Mouse (Mus musculus) kidney, embryonic 14.5 days (tissue): ENCODE results near the gene Colgalt1. TPM values are rescaled to one million over a fixed set of nuclear protein-coding genes. Genes with fewer than 3 reads are reported as not detected.

ENCODE experiments used
- ATAC-seq: fragments of 200-750 bp; cut with Nextera tagmentation; 2 replicates; pipeline ENCODE4 v1.8.0; 2017; ENCODE audit warnings: moderate number of reproducible peaks, mild to moderate bottlenecking, moderate TSS enrichment, moderate library complexity; ENCODE audit not compliant: low FRiP score, low TSS enrichment
- H3K27ac ChIP-seq: fragments of 300-500 bp; sonication (generic); 2 replicates; pipeline ENCODE4 v1.5.1; 2014; ENCODE audit warnings: low read depth, mild to moderate bottlenecking, low read length, moderate library complexity, mixed read lengths
- H3K27me3 ChIP-seq: fragments of 300-500 bp; sonication (generic); 2 replicates; pipeline ENCODE4 v1.6.1; 2014; ENCODE audit warnings: mild to moderate bottlenecking, low read length; ENCODE audit not compliant: control insufficient read depth, insufficient read depth
- H3K36me3 ChIP-seq: fragments of 300-500 bp; sonication (generic); 2 replicates; pipeline ENCODE4 v1.6.1; 2014; ENCODE audit warnings: low read length, mixed read lengths; ENCODE audit not compliant: control insufficient read depth, insufficient read depth
- H3K4me1 ChIP-seq: fragments of 300-500 bp; sonication (generic); 2 replicates; pipeline ENCODE4 v1.6.1; 2014; ENCODE audit warnings: low read length, mixed read lengths; ENCODE audit not compliant: control insufficient read depth, insufficient read depth
- H3K4me2 ChIP-seq: fragments of 300-500 bp; sonication (generic); replicated peaks from 2 replicates; pipeline ENCODE4 v1.6.1; 2014; ENCODE audit warnings: low read depth, mild to moderate bottlenecking, low read length
- H3K4me3 ChIP-seq: fragments of 300-500 bp; sonication (generic); 2 replicates; pipeline ENCODE4 v1.5.1; 2014; ENCODE audit warnings: mild to moderate bottlenecking, low read length
- H3K9ac ChIP-seq: fragments of 300-500 bp; sonication (generic); 2 replicates; pipeline ENCODE4 v1.6.1; 2014; ENCODE audit warnings: low read depth, mild to moderate bottlenecking, low read length, moderate library complexity
- H3K9me3 ChIP-seq: fragments of 300-500 bp; sonication (generic); 2 replicates; pipeline ENCODE4 v1.6.1; 2016; ENCODE audit warnings: low read length; ENCODE audit not compliant: control insufficient read depth
- WGBS: fragments of 180-500 bp; shearing (Covaris S2); extraction: QIAGEN DNeasy Blood & Tissue Kit; methylation state at CpG from one replicate; pipeline ENCODE4 v1.1.7; 2014; 5-methylcytosine and 5-hydroxymethylcytosine counted together
- polyA plus RNA-seq: library from polyadenylated mRNA; unstranded; fragments of >200 nt; fragmentation: Nextera tagmentation; extraction: Ambion mirVana; gene quantifications from 2 replicates; pipeline ENCODE4 v1.2.1, GENCODE M21; 2014

The Colgalt1 gene
- polyA plus RNA-seq, 1 experiment from 2014 or later: 76.8 TPM

DNA sequence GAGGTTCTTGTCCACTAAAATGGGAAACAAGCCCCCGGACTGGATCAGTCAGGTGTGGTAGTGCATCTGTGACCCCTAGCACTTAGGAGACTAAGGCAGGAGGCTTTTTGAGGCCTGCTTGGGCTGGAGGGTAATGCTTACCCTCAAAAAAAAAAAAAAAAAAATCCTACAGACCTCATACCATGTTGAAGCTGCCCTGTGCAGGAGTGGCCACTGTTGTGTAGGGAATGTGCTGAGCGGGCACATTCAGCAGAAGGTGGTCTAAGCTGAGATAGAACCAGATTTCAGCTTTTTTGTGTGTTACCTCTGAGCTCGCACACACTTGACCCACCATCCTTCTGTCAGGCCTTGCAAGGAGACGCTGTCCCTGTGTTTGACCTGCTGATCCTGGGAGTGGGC is 16.5 kb upstream of the Colgalt1 start:
- Histone ChIP-seq H3K4me2 (no peak overlapping the region), H3K27me3 (no peaks in the 10 kb centered on the region), H3K9me3 (no peaks in the 10 kb centered on the region), H3K36me3 (no peaks in the 10 kb centered on the region; the same call in 1 of the 2 replicates), H3K4me1 (peaks cover 13% of the 10 kb centered on the region), H3K27ac (no peak overlapping the region), H3K9ac (no peak overlapping the region), H3K4me3 (no peak overlapping the region)
- ATAC-seq: no peak
- WGBS: 94% methylated on average over 4 of the region's 4 CpGs

DNA sequence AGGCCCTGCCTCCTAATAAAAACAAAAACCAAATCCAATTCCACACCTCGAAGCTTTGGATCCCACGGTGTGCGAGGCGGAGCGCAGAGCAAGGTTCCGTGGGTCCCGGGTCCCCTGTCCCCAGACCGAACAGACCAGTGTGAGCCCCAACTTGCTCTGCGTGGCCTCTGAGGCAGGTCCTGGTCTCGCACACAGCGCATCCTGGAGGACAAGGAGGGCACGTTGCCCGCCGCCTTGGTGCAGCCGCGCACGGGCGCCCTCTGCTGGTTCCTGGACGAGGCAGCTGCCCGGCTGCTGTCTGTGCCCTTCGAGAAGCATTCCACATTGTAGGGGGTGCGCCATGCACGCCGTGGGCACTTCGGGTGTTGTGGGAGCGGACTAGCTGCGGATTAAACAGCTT is 14.9 kb upstream of the Colgalt1 start:
- Histone ChIP-seq H3K9ac (no peak overlapping the region), H3K27ac (no peak overlapping the region), H3K4me1 (peaks cover 12% of the 10 kb centered on the region), H3K27me3 (no peaks in the 10 kb centered on the region), H3K4me2 (peak overlapping the region; percentile 15; the same call in 1 of the 2 replicates), H3K9me3 (no peaks in the 10 kb centered on the region), H3K36me3 (no peaks in the 10 kb centered on the region; the same call in 1 of the 2 replicates), H3K4me3 (no peak overlapping the region)
- ATAC-seq: peak; percentile 26; the same call in 1 of the 2 replicates
- 8% methylated on average over 27 of the region's 27 CpGs for WGBS

DNA sequence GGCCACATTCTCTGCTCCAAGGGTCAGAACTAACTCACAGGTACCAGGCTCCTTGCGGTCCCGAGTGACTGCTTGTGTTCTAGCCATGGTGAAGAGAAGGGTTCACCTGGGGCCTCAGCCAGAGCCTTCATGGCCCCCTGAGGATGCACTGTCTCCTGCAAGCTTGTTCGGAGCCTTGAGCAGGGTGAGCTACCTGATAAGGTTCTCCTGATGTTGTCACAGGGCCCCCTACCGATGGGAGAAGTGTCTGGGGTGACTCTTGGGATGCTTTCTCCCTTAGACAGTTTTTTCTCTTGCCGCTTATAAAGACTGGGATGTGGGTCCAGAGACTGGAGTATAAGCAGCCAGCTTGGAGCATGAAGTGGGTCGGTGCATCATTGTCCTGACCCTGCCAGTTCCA is 14.4 kb upstream of the Colgalt1 start:
- Histone ChIP-seq H3K4me1 (peaks cover 8% of the 10 kb centered on the region; the same call in 1 of the 2 replicates), H3K27ac (no peak overlapping the region), H3K27me3 (no peaks in the 10 kb centered on the region), H3K4me3 (no peak overlapping the region), H3K9me3 (no peaks in the 10 kb centered on the region), H3K4me2 (no peak overlapping the region), H3K36me3 (no peaks in the 10 kb centered on the region; the same call in 1 of the 2 replicates), H3K9ac (no peak overlapping the region; the same call in 1 of the 2 replicates)
- WGBS: 53% methylated on average over 6 of the region's 6 CpGs
- ATAC-seq: no peak

DNA sequence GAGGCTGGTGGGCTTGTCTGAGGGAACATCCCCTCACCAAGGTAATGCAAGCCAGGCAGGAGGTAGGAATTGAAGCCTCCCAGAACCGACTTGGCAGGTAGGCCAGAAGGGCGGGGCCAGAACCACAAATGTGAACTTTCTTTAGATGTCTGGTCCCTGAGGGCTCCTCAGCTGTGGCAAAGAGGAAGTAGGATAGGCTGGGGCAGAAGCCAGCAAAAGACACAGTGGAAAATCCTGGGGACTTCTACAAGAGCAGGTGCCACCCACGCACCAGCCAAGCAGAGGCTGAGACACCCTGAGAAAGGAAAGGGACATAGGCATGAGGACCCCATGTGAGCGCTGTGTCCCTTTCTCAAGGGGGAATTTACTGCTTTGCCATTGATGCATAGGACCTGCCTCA is 14.0 kb upstream of the Colgalt1 start:
- peaks cover 4% of the 10 kb centered on the region for H3K27me3 ChIP-seq
- H3K27ac ChIP-seq: no peak overlapping the region
- H3K9ac ChIP-seq: no peak overlapping the region
- WGBS: 85% methylated on average over 4 of the region's 4 CpGs
- no peak overlapping the region for H3K4me3 ChIP-seq
- H3K9me3 ChIP-seq: no peaks in the 10 kb centered on the region
- peaks cover 8% of the 10 kb centered on the region; the same call in 1 of the 2 replicates for H3K4me1 ChIP-seq
- no peaks in the 10 kb centered on the region; the same call in 1 of the 2 replicates for H3K36me3 ChIP-seq
- ATAC-seq: no peak
- no peak overlapping the region for H3K4me2 ChIP-seq

DNA sequence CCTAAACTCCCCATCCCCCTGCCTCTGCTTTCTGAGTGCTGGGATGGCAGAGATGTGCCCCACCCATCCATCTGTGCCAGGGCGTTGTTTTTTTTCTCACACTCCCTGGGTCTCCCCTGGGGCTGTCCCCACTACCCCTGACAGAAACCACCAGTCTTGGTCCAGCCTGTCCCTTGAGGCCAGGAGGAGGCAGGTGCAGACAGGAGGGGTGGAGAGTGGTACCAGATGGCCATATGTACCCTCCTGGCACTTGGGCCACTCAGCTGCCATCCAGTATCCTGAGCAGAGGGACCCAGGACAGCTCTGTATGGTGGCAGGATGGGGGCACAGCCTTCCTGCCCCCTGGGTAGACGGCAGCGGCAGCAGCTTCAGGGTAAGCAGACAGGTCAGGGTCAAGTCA is 13.3 kb upstream of the Colgalt1 start, which contains the start of gene Fam129c:
Fam129c (plus strand) TSS at position 198 of the 400 bp plus-strand sequence.
- no peaks in the 10 kb centered on the region; the same call in 1 of the 2 replicates for H3K36me3 ChIP-seq
- WGBS: 78% methylated on average over 3 of the region's 3 CpGs
- H3K27ac ChIP-seq: no peak within 1 kb of the TSS
- H3K9me3 ChIP-seq: no peaks in the 10 kb centered on the region
- ATAC-seq: no peak
- H3K9ac ChIP-seq: no peak within 1 kb of the TSS; the same call in 1 of the 2 replicates
- no peak within 1 kb of the TSS for H3K4me2 ChIP-seq
- H3K4me3 ChIP-seq: no peak within 1 kb of the TSS
- peaks cover 11% of the 10 kb centered on the region for H3K27me3 ChIP-seq
- peaks cover 14% of the 10 kb centered on the region for H3K4me1 ChIP-seq

DNA sequence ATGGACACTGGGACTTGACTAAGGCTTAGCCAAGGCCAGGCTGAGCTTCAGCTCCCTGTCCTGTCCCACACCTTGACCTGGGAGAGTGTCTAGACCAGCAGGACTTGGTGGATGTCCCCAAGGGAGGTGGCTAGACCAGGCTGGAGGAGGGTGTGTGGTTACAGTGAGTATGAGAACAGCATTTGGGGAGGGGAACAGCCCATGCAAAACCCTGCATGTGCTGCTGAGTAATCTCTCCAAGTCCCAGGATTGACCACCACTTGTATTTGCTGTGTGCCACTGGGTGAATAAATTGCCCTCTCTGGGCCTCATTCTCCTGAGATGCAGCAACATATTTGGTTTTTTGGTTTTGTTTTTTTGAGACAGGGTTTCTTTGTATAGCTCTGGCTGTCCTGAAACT is 12.4 kb upstream of the Colgalt1 start:
- ATAC-seq: no peak
- no peak overlapping the region for H3K9ac ChIP-seq
- no peak overlapping the region for H3K27ac ChIP-seq
- no peaks in the 10 kb centered on the region; the same call in 1 of the 2 replicates for H3K36me3 ChIP-seq
- H3K9me3 ChIP-seq: no peaks in the 10 kb centered on the region
- peaks cover 17% of the 10 kb centered on the region for H3K27me3 ChIP-seq
- H3K4me1 ChIP-seq: peaks cover 14% of the 10 kb centered on the region
- H3K4me3 ChIP-seq: no peak overlapping the region
- H3K4me2 ChIP-seq: no peak overlapping the region

DNA sequence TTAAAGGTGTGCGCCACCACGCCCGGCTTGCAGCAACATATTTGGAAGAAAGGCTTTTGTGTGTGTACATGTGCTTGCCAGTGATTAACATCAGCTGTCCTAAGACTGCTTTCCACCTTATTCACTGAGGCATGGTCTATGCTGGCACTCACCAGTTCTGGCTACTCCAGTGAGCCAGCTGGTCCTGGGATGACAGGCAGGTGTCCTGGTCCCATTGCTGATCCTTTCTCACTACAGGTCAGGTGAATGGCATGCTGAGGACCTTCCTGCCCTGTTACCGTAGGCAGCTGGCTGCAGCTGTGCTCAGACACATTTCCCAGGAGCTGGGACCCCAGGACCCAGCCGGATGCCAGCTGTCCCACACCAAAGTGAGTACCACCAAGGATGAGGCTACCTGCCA is 12.0 kb upstream of the Colgalt1 start:
- Histone ChIP-seq H3K36me3 (no peaks in the 10 kb centered on the region; the same call in 1 of the 2 replicates), H3K9me3 (no peaks in the 10 kb centered on the region), H3K4me2 (no peak overlapping the region), H3K4me1 (peaks cover 15% of the 10 kb centered on the region), H3K27me3 (peaks cover 21% of the 10 kb centered on the region), H3K9ac (no peak overlapping the region), H3K4me3 (no peak overlapping the region), H3K27ac (no peak overlapping the region)
- 89% methylated on average over 5 of the region's 5 CpGs for WGBS
- no peak for ATAC-seq

DNA sequence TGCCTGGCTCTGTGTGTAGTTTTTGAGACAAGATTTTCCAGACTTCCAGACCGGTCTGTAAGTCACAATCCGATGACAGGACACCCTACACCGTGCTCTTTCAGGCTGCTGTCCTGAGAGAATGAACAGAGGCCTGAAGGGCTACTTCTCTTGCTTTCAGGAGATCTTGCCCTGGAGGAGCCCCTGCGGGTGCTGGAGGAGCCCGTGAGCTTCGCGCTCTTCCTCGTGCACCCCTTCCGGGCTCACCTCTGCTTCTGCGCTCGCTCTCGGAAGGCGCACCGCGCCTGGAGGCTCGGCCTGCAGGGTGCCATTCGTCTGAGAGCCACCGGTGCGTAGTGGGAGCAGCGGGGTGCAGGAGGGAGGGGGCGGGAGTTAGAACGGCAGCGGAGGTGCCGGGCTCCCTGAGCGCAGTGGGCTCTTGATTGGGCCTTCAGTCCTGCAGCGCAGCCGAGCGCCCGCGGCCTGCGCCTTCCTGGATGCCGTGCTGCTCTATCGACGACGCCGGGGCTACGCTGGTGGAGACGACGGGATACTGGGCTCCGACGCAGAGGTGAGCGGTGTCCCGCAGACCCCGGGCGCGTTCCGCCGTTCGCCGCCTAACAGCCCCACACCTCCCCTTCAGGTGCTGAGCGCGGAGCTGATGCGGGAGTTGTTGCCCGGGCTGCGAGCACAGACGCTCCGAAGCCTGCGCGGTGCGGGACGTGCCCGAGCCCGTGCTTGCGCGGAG is 8.7 kb upstream of the Colgalt1 start:
- Histone ChIP-seq H3K9ac (peak overlapping the region; percentile 50), H3K9me3 (no peaks in the 10 kb centered on the region), H3K4me2 (peak overlapping the region; percentile 63), H3K27me3 (peaks cover 24% of the 10 kb centered on the region), H3K4me3 (peak overlapping the region; percentile 29), H3K36me3 (no peaks in the 10 kb centered on the region), H3K27ac (no peak overlapping the region), H3K4me1 (peaks cover 15% of the 10 kb centered on the region)
- 3% methylated on average over 64 of the region's 65 CpGs for WGBS
- peak; percentile 14 for ATAC-seq

DNA sequence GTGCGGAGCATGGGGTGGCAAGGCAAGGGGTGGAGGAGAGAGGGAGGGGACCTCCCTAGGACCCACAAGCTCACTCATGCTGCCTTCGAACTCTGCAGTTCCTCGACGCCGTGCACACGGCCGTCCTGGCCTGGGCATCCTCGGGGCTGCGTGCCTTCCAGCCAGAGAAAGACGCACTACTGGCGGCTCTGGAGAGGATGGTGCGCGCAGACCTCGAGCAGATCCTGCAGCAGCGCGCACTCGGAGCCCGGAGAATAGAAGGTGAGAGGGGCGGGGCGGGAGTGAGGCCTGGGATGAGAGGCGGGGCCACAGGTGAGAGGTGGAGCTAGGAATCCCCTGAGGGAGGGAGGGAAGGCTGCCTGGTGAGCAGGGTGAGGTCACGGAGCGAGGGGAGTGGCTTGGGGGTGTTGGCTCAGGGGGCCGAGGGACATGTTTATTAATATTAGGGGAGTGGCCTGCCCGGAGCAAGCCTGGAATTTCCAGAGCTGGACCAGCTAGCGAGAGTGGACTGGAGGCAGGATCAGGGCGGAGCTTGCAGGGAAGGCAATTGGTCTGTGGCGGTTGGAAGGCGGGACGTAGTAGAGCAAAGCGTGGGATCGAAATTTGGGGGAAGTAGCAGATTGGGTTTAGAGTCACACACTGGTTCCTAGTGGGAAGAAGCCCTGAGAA is 8.0 kb upstream of the Colgalt1 start:
- no peaks in the 10 kb centered on the region for H3K36me3 ChIP-seq
- peak overlapping the region; percentile 50 for H3K9ac ChIP-seq
- H3K27me3 ChIP-seq: peaks cover 24% of the 10 kb centered on the region
- WGBS: 1% methylated on average over 32 of the region's 32 CpGs
- peaks cover 15% of the 10 kb centered on the region for H3K4me1 ChIP-seq
- H3K4me3 ChIP-seq: peak overlapping the region; percentile 29
- H3K27ac ChIP-seq: no peak overlapping the region
- H3K4me2 ChIP-seq: peak overlapping the region; percentile 63
- peak; percentile 84 for ATAC-seq
- no peaks in the 10 kb centered on the region for H3K9me3 ChIP-seq
